Mouse (Mus musculus) layer of hippocampus, postnatal 25 days (tissue): ENCODE results near the gene Slc12a9. TPM values are rescaled to one million over a fixed set of nuclear protein-coding genes. Genes with fewer than 3 reads are reported as not detected.

Source experiments
- DNase-seq, 2 experiments: peaks; one replicate each; pipeline ENCODE4 v3.0.0; 2022; ENCODE audit warnings: mixed read lengths in 2 of 2, low spot score in 1 of 2; ENCODE audit errors: extremely low spot score in 1 of 2
- total RNA-seq, 2 experiments: library from RNA; stranded (reverse); gene quantifications; 2 replicates each; pipeline ENCODE4 v1.2.3; 2021

Gene Slc12a9
- total RNA-seq, 2 experiments from 2014 or later: 24.9 to 32.8 TPM

DNA sequence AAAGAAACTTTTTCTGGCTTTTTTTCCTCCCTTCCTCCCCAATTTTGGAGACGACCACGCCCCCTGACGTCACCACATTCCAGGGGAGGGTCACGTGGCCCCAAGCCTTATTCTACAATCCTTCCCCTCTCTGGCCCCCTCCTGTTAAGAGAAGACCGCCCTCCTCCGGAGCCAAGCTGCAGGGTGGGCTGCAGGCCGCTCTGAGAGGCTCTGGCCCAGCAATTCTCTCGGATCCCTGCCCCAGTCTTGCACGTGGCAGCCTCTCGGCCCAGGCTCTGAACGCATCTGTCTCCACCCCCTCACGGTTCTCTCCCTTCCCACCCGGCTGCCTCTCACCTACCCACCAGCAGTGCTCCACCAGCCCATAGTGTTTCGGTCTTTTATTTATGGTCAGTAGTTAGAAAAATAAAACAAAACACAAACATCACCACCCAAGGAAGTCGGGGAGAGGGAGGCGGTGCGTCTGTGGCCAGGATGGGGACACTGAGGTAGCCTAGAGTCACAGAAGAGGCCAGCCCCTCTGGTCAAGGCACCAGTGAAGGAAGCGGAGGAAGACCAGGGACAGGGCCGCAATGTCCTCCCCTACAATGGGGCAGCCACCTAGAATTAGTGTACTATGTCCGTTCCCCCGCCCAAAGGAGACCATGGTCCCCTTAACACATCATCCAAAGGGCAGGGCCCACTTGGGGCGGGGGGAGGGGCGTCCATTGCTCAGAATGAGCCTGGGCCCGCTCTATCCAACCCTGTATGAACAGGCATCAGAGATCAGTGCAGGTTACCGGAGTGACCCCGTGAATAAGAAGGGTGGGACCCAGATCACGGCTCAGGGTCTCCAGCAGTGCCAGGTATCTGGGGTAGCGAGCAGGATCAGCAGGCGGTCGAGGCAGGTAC, 19.0 kb downstream of the Slc12a9 start, which contains the start of gene Trip6:
TSS of gene Trip6 (minus strand) at position 212 of the 891 bp plus-strand sequence.
- peak; percentile 47 to 56 for DNase-seq

DNA sequence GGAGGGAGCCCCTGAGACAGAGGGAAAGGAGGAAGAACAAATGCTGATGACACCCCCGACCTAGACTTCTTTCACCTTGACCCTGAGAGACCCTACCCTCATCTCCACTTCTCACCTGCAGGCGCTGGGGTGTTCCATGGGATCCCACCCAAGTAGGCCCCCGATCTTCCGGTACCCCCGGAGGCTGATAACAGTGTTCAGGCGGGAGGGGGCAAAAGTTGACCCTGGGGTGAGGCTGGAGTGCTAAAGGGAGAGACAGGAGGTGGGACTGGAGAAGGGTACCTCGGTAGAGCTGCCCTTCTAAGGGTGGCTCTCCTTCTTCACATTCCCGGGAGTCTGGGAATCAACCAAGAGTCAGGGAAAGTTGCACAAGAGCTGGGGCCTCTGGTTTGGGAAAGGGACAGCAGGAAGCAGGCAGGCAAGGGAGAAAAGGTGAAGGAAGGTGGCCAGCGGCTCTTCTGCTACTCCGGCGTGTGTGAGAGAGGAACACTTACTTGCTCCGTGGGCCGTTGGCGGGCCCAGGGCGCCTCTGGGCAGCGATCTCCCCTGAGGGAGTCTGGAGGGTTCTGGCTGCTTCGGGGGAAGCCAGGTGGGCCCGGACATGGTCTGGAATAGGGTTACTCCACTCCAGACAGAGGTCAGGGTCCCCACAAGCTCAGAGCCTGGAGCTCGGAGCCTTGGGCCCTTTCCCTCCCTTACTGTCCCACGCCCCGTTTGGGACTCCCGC, 19.8 kb downstream of the Slc12a9 start:
- no peak for DNase-seq

DNA sequence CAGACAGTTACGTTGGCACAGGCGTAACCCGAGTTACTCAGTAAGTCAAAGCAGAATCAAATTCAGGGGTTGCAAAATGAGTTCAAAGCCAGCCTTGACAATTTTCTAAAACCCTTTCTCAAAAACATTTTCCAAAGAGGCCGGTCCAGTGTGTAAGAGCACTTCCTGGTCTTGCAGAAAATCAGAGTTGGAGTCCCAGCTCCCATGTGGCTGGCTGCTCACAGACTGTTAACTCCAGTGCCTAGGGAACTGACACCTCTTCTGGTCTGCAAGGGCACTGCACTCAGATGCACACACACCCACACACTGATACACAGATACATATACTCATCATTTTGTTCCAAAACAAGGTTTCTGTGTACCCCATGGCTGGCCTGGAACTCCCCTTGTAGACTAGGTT, 25.0 kb downstream of the Slc12a9 start:
- no peak for DNase-seq

DNA sequence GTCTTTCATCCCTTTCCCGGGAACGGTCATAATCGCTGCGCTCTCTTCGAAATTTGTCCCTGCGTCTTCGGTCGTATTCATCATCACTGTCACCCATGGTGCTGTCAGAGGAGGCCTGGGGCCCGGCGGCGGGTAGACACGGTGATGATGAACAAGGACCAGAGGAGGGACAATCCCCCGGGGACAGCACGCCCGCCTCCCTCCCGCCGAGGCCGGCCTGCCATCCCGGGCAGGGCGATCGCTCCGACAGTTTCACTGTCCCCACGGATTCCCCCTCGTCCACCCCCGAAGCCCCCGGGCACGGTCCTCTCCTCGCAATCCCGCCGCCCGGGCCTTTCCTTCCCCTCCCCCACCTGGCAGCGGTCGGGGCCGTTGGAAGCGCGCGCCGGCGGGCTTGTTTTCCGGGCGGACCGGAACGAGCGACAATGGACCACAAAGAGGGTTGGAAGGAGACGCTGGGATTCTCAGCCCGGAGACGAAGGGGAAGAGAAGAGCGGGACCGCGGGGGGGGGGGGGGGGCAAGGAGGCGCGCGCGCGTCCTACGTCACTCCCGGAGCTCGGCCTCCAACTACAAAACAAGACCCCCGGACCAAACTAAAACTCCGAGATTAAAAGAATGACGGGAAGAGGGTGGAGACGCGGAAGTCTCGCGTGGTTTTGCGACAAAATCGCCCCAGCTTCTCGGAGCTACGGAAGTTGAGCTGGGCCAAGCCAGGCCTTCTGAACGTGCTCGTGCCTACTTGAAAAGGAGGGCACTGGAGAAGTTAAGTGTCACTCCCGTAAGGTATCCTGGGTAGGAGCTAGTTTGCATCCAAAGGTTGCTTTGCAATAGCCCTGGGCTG, 26.1 kb downstream of the Slc12a9 start, which contains the start of gene Srrt:
TSS of gene Srrt (minus strand) at position 604 of the 842 bp plus-strand sequence.
- peak; percentile 80 to 83 for DNase-seq

GRCm38 (mm10) chr5:137306439-137307005, 26.9 kb downstream of the Slc12a9 start:
- no peak for DNase-seq

DNA sequence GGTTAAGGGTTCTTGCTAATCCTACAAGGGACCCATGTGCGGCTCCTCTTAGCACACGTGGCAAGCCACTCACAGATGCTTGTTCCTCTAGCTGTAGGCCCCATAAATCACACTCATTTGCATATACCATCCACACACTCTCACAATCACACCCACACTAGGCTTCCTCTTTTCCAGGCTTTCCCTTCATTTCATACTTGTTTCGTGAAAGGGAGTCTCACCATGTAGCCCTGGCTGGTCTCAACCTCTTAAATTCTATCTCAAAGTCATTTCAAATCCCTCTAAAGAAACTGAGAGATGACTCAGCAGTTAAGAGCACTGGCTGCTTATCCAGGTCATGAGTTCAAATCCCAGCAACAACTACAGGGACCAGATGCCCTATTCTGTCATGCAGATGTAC, 27.6 kb downstream of the Slc12a9 start:
- no peak for DNase-seq

DNA sequence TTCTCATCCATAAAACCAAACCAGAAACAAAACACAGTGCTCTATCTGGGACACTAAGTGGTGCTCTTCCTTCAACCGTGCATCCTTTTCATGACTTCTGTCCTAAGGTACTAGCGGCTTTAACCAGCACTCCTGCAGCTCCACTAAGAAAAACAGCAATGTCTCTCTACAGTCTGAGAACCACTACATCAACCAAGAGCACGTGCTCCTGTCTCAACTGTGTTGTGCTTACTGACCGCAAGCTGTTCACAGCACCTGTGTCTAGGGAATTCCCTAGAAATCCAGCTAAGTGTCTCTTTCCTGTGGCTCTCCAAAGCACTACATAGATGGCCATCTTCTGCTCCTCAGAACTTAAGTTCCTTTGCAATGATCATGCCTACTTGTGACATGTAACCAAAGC, 28.6 kb downstream of the Slc12a9 start:
- DNase-seq: no peak

DNA sequence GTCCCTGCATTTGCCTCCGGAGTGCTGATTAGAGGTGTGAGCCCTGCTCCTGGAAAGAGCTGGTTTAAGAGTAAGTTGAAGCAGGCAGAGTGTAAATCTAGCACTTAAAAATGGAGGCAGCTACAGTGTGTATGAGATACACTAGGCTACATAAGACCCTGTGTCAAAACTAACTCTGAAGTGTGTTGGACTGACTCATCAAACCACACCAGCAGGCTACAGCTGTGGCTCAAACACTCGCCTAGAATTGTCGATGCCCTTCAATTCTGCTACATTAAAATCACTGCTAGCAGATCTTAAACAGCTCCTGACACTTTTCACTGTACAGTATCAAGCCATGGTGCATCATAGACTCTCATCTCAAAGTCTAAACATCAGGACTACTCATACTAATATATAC, 29.2 kb downstream of the Slc12a9 start:
- no peak for DNase-seq

DNA sequence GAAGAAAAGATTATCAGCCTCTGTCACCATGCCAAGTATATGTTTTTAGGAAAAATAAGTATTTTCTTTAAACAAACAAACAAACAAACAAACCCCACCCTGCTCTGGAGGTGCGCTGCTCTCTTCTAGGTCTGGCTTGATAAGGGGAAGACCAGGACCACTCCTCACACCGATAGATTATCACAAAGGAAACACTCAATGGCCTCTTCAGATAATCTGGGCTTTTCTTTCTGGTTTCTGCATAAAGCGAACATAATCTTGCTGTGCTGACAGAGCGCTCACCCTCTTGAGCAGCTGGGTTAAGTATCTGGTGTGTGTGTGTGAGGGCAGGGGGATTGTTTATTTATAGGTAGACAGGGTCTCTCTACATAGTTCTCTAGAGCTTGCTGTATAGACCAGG, 29.8 kb downstream of the Slc12a9 start:
- DNase-seq: no peak

DNA sequence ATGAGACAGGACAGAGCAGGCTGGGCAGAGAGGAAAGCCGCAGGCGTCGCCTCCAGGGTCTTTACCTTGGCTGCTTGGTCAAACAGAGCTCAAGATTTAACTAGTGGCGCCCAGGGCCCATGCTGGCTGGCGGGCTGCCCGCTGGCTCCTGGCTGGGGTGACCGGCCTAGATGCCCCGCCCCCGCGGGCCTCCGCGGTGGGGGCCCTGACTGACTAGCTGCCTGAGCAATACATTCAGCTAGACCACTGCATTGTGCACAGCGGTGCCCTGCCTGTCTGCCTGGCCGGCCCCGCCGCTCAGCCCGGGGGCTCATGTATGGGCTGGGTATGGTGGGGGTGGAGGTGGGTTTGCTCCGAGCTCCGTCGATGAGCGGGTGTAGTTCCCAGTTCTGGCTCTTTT, 32.1 kb downstream of the Slc12a9 start:
- DNase-seq: no peak

- DNase-seq: no peak
These were observed 34.2 kb downstream of the Slc12a9 start for GRCm38 (mm10) chr5:137299240-137299639.

DNA sequence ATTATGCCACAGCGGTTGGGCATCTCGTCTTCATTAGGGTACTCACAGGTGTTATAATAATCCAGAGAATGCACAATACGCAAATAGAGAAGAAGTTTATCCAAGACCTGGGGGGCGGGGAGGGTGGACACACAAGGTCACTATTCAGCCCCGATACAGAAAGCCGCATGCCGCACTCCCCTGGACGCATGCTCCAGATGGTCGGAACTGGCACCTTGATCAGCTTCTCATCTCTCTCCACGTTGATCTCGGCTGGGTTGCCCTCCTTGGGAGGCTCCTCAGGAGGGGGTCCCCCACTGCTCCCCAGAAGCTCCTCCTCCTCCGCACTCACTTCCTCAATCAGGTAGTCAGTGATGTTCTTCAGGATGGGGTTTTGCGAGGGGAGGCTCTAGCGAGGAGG, 36.3 kb downstream of the Slc12a9 start:
- DNase-seq: no peak

DNA sequence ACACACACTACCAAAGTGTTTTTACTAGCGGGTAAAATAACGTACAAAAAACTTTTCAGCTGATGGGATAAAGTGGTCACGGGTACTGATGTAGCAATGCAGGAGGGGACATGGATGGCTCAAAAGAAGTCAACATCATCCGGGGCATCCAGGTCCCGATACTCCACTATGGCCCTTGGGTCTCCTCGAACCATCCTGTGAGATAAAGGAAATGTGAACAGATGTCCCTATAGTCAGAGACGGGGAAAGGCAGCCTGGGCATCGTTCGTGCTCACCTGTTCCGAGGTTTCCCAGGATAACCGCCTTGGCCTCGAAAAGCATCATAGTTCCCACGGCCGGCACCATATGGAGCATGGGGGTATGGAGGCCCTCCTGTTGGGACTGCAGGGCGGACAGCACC, 37.7 kb downstream of the Slc12a9 start:
- DNase-seq: no peak

- DNase-seq: no peak
These were observed 38.1 kb downstream of the Slc12a9 start for GRCm38 (mm10) chr5:137295296-137295695.

DNA sequence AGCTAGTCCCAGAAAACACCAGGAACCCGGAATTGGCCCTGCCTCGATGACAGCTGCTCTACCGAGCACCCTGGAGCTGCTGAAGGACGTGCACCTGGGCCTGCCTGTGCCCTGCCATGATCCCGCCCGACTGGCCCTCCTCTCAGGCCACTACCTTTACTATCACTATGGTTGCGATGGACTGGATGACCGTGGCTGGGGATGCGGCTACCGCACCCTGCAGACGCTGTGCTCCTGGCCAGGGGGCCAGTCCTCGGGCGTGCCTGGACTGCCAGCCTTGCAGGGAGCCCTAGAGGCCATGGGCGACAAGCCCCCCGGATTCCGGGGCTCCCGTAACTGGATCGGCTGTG, 38.7 kb downstream of the Slc12a9 start:
- no peak for DNase-seq

DNA sequence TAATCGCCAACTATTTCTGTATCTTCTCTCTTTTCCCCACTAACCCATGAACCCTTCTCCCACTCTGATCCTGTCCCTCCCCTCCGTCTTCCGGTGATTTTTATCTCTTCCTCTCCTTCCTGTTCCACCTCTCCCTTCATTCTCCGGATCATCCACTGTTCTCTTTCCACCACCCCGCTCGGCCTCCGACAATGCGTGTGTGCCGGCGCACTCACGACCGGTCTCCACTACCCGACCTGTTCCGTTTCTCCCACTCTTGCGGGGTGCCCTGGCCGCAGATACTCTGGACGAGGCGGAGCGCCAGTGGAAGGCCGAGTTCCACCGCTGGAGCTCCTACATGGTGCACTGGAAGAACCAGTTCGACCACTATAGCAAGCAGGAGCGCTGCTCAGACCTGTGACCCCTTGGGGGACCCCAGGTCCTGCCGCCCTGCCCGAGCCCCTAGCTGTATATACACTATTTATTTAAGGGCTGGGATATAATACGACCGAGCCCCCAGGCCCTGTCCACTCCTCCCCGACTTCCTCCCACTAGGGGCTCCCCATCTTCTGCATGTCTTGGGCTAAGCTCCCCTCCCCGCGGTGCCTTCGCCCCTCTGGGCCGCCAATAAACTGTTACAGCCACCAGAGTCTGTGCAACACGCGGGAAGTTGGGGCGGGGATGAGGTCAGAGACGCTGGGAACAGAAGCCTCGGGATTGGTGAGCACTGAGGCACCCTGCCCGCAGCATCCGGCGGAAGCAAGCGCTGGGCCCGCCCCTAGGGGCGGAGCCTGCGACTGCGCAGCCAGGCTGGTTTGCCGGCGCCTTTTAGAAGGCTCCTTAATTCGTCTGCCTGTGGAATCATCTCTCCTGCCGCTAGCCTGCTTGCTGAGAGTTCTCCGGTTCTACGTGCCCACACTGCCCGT, 39.3 kb downstream of the Slc12a9 start, which contains the start of gene Ufsp1:
TSS of gene Ufsp1 (plus strand) at position 791 of the 905 bp plus-strand sequence.
- peak; percentile 86 to 90 for DNase-seq

DNA sequence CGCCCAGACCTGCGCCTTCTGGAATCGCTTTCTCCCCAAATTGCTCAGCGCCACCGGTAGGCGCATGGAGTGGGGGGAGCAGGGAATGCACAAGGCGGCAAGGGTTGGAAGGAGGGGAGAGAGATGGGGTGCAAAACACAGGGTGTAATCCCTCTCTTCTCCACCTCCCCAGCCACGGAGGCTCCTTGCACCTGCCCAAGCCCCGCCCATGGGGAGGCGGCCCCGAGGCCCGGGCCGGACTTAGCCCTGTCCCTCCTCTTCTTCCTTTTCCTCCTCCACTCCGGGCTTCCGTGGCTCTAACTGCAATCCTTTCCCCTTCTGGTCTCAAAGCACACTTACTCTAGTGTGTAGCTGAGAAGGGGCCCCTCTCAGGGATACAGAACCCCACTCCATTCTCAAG, 40.1 kb downstream of the Slc12a9 start:
- peak; percentile 42 to 53 for DNase-seq

GRCm38 (mm10) chr5:137291381-137291926, 41.9 kb downstream of the Slc12a9 start:
- DNase-seq: no peak

DNA sequence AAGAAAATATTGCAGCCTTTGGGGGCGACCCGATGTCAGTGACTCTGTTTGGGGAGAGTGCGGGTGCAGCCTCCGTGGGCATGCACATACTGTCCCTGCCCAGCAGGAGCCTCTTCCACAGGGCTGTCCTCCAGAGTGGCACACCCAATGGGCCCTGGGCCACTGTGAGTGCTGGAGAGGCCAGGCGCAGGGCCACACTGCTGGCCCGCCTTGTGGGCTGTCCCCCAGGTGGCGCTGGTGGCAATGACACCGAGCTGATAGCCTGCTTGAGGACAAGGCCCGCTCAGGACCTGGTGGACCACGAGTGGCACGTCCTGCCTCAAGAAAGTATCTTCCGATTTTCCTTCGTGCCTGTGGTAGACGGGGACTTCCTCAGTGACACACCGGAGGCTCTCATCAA, 42.7 kb downstream of the Slc12a9 start:
- DNase-seq: no peak
